Mouse (Mus musculus) NIH3T3 (cell line): ENCODE measurements at regions not wholly inside any gene's neighbourhood (a gene's known extent, or its start where the extent isn't known, plus 50 kb on each side); places are given as distances from the start of the nearest gene placed in this dataset.

Experiments used
- DNase-seq: peaks from one replicate; pipeline ENCODE4 v3.0.0-alpha.2; 2012; ENCODE audit warnings: low read depth

DNA sequence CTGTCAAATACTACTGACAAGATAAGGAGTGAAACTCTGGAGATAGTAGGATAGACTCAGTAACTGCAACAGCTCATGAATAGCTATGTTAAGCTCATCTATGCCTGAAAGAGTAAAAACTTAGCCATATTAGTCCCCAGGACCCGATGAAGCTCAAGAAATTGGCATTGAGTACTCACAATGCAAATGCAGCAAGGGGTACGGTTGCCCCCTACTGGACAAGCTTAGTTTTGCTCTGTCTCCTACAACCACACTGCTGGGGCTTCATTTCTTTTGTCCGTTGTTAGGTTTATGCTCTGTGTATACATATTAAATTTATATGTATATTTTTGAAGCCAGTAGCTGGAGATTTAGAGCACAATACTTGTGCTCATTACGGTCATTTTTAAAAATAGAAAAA lies 74.4 kb upstream of the Mup5 start:
- peak; percentile 57 for DNase-seq

DNA sequence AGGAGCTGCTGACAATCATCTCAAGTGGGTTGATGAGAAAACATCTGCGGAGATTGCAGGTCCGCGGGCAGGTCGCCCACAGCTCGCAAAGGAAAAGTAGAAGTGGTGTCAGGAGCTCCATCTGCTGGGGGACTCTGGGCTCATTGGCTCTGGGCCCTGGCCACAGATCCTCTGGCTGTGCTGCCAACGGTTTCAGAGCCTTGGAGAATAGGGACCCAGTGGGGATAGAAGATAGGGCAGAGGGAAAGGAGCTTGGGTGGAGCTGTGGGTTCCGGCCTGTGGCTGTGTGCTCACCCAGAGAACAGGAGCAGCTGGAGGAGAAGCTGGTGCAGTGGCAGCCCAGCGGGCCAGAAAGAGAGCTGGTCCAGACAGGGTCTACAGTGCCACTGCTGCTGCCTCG lies 67.1 kb upstream of the Mup5 start:
- DNase-seq, result no peak

GRCm38 (mm10) chr4:61898184-61898583 lies 63.2 kb upstream of the Mup5 start:
- no peak for DNase-seq

DNA sequence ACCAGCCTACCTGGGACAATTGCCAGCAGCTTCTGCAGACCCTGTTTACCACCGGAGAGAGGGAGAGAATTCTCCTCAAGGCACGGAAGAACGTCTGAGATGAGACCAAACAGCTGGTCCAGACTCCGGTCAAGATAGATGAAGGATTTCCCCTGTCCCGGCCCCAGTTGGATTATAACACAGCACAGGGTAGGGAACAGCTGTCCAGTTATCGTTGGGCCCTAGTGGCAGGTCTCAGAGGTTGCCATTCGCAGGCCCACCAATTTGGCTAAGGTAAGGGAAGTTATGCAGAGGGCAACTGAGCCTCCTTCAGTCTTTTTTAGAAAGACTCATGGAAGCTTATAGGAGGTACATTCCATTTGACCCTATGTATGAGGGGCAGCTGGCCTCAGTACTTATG lies 62.1 kb upstream of the Mup5 start:
- no peak for DNase-seq
